Mouse (Mus musculus) natural killer cell, adult 2 months (primary cell): Measurements from ENCODE around the gene Kif6.

ENCODE experiments used
- DNase-seq, 2 experiments: peaks; one replicate each; pipeline ENCODE4 v3.0.0; 2022; ENCODE audit warnings: low spot score in 2 of 2

Kif6 gene

DNA sequence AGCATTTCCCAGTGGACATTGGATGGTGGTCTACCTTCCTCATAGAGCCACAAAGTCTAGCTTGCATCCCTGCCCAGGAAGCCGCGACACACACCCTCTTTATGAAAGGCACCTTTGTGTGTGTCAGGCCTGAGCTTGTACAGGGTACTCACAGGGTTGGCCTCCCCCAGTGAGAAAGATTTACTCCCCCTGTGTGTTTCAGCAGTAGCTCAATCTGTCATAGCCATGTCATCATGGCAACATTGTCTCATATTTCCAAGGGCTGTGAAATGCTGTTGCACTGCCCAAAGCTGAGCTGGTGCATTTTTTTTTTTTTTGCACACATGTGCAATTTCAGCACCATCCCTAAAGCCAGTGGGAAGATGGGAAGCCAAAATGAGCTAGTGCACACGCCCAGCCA lies 224.3 kb downstream of the Kif6 start:
- DNase-seq = no peak

DNA sequence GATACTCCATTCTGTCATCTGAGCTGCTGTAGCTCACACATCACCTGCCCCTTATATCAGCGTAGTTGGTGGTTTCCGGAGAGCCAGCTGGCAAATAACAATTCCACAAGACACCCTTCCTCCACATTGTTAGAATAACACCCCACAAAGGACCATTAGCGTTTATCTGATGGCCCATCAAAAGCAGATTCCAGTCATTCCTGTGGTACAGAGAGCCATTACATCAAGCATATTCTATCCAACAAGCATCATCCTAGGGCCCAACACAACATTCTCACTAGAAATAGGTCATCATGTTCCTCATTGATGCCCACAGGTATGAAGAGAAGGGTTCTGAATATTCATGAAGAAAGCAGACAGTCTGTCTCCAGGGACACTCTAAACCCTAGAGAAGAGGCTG lies 236.3 kb downstream of the Kif6 start:
- DNase-seq = no peak

DNA sequence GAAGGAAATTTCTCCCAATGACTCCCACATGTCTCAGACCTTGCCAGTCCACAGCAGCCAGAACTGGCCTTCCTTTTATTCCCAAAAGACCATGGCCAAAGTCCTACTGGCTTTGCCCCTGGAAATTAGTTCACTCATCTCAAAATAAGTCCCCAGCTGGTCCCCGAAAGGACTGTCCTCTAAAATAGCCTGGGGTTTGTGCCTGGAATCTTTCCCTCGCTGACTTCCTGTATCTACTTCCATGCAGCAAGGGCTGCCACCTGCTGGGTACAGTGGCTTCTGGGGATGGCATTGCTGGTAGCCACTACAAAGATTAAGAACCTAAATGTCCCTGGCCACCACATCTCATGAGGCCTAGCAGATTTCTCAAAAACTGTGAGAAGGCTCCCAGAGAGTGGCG lies 237.2 kb downstream of the Kif6 start:
- no peak for DNase-seq

DNA sequence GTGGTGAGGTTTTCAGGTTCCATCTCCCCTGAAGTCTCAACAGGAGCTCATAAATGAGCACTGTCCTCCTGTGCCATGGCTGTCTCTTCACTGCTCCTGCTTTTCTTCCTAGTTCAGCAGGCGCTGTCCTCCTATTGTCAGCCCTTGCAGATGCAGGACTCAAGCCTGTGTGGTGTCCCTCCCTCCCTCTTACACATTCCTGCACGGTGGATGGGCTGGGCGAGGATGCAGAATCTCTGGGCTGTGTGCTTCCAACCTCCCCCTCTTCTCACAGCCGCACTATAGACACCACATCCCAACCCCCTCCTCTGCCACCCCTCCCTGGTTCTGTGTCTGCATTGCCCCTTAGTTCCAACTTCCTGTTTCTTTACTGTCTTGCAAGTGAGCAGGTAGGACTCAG lies 240.8 kb downstream of the Kif6 start:
- DNase-seq = no peak

DNA sequence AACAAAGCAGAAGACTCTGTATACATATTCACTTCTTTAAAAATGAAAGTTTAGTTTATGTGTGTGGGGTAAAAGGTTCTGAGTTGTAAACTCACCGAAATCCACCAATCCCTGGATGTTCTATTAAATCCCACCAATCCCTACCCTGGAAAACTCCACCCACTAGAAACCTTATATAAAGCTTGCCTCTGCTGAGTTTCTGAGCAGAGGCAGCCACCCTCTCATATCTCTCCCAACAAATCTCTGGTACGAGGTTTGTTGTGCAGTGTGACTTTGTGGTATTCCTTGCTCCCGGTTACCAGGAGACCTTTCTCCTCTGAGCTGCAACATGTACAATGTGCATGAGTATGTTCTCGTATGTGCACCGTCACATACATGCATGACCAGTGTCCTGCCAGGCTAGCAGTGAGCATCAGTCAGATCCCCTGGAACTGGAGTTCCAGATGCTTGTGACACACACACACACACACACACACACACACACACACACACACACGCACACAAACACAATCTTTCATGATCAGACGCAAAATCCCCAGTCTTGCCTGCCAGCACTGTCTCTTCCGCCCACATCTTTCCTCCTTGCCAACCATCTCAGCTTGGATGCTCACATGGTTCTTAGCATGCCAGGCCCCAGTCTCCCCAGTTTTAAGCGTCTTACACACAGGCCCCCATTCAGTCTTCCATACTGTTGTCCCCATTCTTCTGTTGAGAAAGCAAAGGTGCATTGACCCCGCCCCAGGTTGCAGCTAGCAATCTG lies 245.3 kb downstream of the Kif6 start:
- DNase-seq = no peak

DNA sequence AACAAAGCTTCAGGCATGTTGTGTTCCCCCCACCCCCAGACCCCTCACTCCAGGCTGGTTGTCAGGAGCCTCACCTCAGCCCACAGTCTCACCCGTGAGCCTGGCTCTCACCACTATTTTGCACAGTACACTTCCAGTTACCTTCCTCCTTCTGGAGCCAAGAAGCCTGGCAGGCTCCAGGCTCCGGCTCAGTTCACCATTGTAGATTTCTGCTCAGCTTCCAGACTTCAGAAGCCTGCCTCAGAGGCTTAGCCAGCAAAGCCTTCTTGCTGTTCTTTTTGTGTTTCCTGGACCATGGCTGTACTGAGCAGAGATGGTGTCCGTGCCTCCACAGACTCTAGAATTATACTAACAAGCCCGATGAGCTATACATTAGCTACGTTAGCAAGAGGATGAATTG lies 248.7 kb downstream of the Kif6 start:
- DNase-seq = no peak

DNA sequence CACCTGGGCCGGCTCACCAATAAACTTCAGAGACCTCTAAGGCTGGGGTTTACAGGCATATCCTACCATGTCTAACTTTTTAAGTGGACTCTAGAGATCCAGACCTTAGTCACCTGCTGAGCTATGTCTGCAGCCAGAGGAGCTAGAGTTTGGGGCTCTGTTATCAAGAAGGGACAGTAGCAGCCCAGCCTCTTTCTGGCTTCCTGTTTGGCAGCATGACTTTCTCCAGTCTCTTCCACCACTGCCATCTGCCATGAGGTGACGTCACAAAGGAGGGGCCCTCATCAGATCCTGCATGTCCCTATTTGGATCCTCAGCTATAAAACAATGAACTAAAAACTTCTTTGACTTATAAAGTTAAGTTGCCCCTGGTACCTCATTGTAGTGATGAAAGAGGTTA lies 250.7 kb downstream of the Kif6 start:
- DNase-seq = no peak

DNA sequence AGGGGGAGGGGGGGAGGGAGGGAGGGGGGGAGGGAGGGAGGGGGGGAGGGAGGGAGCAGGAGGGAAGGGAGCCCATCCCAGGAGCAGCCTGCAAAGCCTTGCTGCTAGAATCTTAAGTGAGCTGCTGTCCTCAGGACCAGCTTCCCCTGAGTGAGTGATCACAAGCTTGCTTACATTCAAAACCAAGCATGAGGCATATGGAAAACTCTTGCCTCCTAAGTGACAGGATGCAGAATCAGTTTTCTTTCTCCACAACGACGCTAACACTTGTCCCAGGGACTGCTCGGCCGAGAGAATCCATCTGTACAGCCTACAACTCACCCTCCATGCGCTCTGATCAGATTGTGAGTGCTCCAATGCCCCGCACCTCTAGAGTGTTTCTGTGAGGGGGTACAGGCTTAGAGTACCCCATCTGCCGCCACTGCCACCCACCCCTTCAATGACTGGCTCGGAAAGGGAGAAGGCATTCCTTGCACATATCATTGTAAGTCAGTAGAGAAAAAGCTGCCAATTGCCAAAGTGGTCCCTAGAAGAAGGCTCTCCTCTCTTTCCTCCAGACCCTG lies 251.8 kb downstream of the Kif6 start:
- no peak for DNase-seq

DNA sequence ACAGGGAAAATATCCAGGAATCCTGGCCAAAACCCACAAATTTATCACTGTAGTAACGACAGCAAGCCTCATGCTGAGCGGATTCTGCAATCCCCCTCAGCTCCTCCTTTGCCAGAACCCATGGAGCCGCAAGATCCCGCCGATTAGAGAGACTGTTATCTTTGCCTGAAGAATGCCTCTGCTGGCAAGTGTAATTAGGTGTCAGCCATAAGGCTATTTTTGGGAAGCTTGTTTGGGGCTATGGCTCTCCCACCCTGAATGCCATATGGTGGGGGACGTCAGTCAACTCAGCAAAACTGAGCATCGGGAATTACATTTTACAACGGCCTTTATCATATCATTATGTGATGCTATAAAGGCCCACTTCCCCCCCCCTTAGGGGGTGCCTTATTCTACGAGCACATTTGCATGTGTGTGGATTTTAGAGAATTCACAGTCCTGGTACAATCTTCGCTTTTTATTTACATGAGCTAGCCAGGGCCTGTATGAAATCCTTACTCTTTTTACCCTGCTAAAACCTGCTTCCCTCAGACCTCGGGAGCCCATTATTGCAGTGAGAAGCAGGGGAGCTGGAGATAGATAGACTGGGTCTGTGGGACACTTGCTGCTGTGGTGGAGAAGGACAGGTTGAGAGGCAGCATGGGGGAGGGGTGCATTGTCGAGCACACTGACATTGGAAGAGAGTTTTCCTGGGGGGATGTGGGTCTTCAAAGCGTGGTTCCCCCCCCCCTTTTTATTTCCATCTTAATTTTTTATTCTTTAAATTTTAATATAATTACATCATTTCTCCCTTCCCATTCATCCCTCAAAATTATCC lies 252.6 kb downstream of the Kif6 start:
- DNase-seq = no peak

DNA sequence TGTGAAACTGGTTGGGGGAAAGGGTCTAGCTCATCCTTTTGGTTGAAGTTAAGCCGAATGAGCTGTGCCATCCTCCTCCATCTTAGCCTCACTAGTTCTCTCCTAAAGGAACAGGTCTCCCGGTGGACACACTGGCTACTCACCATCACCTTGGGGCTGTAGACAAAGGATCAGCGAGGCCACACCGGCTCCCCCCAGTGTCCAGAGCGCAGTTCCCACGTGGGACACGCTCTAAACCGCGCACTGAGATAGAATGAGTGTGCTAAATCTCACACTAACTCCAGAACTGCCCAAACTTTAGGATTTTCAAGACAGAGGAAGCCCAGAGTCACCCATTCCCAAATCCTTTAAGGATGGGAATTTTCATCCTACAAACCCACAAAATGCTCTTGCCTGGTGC lies 254.3 kb downstream of the Kif6 start:
- DNase-seq = no peak

DNA sequence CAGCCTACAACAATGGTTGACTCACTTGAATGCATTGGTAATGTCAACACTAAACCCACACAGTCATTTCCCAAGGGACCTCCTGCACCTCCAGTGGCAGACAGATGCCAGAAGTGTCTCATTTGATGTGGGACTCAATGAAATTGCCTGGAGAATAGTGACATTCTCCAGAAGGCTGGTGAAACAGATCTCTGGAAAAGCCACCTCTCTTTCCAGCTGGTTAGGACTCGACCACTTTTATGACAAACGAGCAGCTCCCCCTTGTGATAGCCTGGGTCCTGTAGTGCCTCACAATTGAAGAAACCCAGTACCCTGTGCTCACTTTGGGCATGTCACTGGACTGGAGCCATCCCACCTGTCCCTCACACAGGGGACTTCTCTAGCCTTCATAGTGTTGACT lies 257.4 kb downstream of the Kif6 start:
- DNase-seq = no peak

DNA sequence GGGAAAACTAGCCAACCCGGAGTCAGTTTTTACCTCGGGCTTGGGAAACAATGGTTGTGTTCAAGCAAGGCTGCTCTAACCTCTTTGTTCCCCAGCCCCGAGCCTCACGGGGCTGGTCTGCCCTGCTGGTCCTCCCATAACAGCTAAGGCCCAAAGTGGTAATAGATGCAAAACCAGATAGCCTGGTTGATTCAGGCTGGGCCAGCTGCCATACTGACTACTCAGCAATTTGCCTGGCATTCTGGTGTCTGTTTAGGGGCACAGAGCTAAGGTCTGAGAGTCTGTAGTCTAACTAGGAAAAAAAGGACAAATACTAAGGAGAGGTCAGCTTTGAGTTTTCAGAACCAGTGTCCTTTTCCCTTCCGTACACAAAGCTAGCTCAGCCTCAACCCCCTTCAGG lies 259.8 kb downstream of the Kif6 start:
- no peak for DNase-seq

DNA sequence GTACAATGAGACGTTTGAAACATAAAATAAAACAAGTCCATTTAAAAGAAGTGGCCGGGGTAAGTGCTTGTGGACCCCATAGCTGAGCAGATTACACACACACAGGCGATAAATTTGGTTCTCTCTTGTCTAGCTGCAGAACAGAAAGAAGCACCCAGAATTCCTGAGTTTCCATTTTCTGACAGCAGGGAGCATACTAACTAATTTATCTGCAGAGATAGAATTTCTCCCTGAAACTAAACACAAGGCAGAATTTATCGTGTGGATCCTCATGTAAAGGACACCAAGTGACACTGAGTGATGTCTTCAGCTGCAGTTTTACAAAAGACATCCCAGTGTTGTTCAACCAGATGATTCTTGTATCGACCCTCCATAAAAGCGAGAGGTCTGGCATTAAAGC lies 260.5 kb downstream of the Kif6 start:
- no peak for DNase-seq

DNA sequence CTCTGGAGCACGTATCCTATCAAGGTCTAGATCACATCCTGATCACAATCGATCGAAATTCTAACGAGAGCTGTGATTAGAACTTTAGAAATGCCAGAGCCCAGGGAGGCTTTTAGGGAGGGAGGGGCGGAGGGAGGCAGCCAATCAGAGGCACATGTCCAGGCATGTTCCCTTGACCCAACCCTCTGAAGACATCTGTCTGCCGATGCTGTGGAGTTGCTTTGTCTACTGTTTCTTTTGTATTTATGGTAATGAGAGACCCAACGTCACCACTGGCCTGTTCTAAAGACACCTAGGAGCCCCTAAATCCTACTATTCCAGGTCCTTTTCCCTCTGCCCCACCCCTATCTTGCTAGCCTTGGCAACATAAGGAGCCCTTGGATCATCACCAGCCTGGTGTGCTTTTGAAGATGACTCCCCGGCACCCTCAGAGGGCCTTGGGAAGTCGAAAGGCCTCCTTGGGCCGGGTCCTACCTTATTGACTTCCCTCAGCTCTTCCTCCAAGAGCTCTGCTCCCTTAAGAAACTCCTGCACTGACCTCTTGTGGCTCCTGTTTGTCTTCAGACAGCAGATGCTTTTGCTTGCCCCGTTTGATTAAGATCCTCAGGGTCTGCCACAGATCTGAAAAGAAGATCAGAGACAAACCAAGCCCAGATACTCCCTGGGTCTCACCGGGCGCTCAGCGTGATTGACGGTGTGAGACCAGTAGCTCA lies 261.2 kb downstream of the Kif6 start:
- DNase-seq = no peak

DNA sequence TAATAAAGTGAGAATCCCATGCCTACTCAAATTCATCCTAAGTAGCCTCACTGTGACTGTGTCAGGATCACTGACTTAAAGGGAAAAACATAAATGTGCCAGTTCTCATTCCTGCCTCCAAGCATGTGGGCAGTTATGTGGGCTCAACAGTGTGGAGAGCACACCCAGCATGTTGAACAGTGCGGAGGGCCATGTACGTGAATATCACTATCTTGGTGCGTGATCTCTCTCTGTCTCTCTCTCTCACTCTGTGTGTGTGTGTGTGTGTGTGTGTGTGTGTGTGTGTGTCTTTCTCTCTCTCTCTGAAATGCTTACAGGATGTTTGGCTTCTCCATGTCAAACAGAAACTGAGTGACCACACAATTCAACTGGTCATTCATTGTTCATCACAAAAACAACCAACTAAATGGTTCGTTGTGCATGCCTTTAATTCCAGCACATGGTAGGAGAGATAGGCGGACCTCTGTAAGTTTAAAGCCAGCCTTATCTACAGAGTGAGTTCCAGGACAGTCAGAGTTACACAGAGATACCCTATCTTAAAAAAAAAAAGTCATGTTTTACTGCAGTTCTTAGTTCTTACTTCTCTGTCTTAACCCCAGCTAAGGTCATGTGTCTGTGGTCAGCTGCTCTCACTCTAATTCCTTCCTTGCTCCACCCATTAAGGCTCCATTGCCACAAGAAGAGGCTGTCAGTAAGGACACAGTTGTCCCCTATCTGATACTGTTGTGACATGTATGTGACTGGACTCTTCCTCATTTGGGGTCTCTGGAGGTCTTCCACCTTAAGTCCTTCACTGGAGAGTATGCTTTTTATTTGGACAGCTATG lies 266.2 kb downstream of the Kif6 start:
- DNase-seq = no peak

DNA sequence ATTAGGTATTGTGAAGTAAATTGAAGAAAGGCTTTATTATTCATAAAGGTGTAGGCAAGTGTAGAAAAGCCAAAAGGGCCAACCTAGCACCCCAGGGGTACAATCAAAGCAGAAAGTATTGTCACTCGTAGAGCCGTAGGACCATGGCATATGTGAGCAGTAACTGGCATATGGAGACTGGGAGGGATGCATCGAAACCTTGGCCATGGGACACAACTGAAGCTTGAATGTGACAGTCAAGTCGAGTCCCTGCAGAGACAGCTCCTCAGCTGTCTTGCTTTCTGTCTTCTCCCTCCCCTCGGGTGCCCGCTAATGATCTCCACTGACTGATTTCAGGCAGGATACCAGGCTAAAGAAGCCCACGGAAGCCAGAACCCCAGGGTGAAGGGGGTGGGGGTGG lies 266.9 kb downstream of the Kif6 start:
- DNase-seq = no peak

DNA sequence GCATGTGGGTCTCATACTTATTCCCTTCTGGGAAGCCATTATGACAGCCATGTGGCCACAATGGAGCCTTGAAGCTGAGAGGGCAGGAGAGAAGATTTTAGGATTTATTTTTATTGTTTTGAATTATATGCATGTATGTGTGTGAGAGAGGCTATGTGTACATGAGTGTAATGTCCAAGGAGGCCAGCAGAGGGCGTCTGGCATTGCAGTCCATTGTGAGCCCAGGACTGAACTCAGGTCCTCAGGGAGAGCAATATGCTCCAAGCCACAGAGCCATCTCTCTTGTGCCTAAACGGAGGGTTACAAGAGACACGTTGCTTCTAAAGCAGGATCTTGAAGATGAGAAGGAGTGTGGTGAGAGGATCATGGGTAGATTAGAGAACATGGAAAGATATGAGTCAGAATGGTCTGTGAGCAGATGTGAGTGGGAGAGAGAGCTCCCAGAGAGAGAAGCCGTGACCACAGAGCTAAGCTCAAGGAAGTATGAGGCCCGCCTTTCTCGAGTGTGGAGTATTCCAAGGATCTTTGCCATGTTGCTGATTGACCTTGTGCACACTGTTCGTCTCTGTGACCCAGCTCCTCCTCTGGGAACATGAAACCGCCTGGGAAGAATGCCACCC lies 268.3 kb downstream of the Kif6 start:
- DNase-seq = no peak

DNA sequence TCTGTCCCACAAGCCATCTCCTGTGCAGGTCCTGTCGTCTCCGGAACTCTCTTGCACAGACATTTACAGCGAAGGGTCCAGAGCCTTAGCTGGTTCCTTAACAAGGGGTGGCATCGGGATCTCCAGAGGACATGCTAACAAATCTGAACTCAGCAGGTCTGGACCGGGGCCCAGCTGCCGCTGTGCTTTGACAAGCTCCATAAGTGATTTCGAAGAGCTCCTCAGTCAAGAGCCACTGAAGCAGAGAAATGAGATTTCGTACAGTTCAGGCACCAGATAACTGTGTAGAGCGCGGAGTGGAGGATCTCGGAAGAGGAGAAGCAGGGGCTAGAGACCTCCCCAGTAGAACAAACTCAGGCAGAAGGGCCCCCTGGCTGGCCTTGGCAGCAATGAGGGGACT lies 270.1 kb downstream of the Kif6 start:
- no peak for DNase-seq

DNA sequence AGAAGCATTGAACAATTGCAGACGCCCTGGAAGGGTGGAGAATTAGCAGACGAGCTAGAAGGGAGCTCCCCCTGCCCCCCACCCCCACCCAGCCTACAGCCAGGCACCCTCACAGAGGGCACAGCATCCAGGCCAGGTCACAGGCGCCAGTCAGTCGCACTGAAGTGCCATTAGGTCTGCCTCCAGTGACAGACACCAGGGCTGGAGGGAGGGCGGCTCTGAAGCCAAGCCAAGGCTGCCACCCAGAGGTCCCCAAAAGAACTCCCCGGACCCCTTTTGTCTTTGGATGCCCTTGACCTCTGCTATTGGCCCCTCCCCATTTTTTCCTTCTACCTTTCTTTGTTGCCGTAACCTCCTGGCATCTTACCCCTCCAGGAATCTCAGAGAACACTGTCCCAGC lies 274.7 kb downstream of the Kif6 start:
- no peak for DNase-seq

DNA sequence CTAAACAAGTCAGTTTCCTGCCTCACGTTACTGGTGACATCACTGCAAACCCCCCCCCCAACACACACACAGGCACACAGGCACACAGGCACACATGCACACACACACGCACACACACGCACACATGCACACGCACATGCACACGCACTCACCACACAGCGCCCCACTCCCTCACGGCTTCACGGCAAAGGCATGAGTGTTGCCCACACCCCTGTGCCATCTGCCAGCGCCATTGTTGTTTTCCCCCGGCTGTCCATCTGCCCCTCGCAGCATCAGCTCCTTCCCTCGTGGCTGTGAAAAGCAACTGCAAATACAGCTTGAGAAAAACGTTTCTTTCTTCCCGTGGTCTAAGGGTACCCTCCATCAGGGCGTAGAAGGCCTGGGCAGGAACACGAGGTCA lies 275.9 kb downstream of the Kif6 start:
- no peak for DNase-seq

DNA sequence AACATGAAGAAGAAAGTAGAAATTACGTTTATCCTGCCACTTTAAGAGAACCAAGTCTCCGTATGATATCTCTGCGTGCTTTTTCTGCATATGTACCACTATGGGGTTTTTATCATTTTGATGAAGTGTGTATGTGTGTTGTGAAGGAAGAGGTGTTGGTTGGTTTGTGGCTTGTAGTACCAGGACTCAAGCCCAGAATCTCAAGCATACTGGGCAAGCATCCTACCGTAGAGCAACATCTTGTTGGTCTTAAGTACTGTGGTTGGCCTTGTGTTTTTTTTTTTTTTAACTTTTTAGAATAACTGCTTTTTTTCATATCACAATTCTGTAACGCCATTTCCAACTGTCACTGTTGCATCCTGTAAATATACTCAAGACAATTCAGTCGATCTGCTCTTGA lies 277.5 kb downstream of the Kif6 start:
- DNase-seq = no peak
